8 mouse cellular contexts compared by ENCODE assay signal in the genomic region with DNA sequence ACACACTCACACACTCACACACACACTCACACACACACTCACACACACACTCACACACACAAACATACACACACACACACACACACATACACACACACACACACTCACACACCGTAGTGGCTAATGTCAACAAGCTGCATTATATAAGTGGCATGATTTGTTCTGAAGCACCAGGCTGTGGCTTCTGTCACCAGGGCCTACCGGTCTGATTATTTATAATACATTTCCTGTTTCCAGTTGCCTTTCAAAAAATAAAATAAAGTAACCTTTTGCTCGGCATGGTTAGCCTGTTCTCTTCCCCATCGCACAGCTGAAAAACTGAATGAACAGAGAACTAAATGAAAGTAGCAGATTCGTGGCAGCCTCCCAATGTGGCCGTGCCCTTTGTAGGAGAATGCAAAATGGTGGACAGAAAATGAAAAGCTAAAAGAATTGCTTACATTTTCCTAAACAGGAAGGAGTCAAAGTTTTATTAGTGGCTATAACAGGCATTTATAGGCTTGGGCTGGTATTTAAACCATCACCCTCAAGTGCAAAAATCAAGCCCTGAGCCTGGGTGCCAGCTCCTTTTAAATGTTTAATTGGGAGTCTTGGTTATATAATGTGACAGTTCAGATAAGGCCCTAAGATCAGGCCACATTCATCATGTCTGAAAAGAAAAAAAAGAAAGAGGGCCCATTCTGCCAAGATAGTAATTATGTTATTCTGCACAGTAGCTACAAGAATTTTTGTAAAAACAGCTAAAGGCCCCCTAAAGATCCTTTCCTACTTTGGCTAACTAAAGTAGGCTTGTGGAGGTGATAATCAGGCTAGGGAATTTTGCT. TPM values are rescaled to one million over a fixed set of nuclear protein-coding genes. Genes with fewer than 3 reads are reported as not detected.
DNase-seq lines count a peak whose midpoint lies in the region; ATAC-seq and TF ChIP-seq lines count a peak whose summit lies in the region.

No protein-coding gene starts in this region.

- peak overlapping the region; percentile 95 for H3K9ac ChIP-seq in heart, embryonic 13.5 days
- H3K9ac ChIP-seq in kidney, postnatal 0 days (ENCODE audit: low read depth, low read length) = no peak overlapping the region
- H3K9ac ChIP-seq in neural tube, embryonic 12.5 days = peak overlapping the region; percentile 94

- DNase-seq in testis, postnatal 14 days (ENCODE audit: low spot score) = no peak
- peak; percentile 44 for DNase-seq in kidney, postnatal 0 days (ENCODE audit: low spot score)
- DNase-seq in urinary bladder, postnatal 14 days (ENCODE audit: low spot score) = no peak
- no peak for DNase-seq in right cerebral cortex, postnatal 25 days
- DNase-seq in urinary bladder, adult 18-20 months (ENCODE audit: low spot score in 2 of 2) = no peak

- peak overlapping the region; percentile 43; the same call in 1 of the 2 replicates for H3K27ac ChIP-seq in testis, adult 2 months (ENCODE audit: control insufficient read depth, insufficient read depth, low read depth, low read length)
- H3K27ac ChIP-seq in heart, embryonic 13.5 days (replicated peaks) = peak overlapping the region; percentile 98
- no peak overlapping the region; the same call in 1 of the 2 replicates for H3K27ac ChIP-seq in kidney, postnatal 0 days
- 0 out of 2 replicates have a peak overlapping the region, but pooled peaks have one; percentile 0 for H3K27ac ChIP-seq in neural tube, embryonic 12.5 days

- no peak for ATAC-seq in heart, embryonic 13.5 days (ENCODE audit: extremely low read depth, insufficient number of reproducible peaks, low FRiP score, low TSS enrichment)
- ATAC-seq in kidney, postnatal 0 days (replicated peaks; ENCODE audit: low FRiP score, low read depth) = no peak
- ATAC-seq in neural tube, embryonic 12.5 days (ENCODE audit: low FRiP score, low read depth) = no peak

- no peak overlapping the region for H3K4me3 ChIP-seq in testis, adult 2 months (ENCODE audit: control insufficient read depth, low read depth, low read length)
- peak overlapping the region; percentile 68 for H3K4me3 ChIP-seq in heart, embryonic 13.5 days
- H3K4me3 ChIP-seq in kidney, postnatal 0 days (replicated peaks; ENCODE audit: low read depth, low read length) = peak overlapping the region; percentile 81
- H3K4me3 ChIP-seq in neural tube, embryonic 12.5 days = peak overlapping the region; percentile 88

- no peak for TF ChIP-seq POLR2A in testis, adult 2 months (IDR thresholded peaks at IDR 0.05; ENCODE audit: control insufficient read depth, low read depth, low read length)

- 33% methylated on average over 6 of the region's 6 CpGs for WGBS in heart, embryonic 13.5 days
- 19% methylated on average over 6 of the region's 6 CpGs for WGBS in kidney, postnatal 0 days
- WGBS in neural tube, embryonic 12.5 days = 38% methylated on average over 6 of the region's 6 CpGs

- no peaks in the 10 kb centered on the region for H3K36me3 ChIP-seq in testis, adult 2 months (ENCODE audit: control insufficient read depth, insufficient read depth, low read length)
- H3K36me3 ChIP-seq in heart, embryonic 13.5 days = peaks cover 36% of the 10 kb centered on the region
- H3K36me3 ChIP-seq in kidney, postnatal 0 days (ENCODE audit: insufficient read depth, low read length) = peaks cover 12% of the 10 kb centered on the region
- H3K36me3 ChIP-seq in neural tube, embryonic 12.5 days = peaks cover 24% of the 10 kb centered on the region

- no peak for TF ChIP-seq CTCF in testis, adult 2 months (IDR thresholded peaks at IDR 0.05; ENCODE audit: control insufficient read depth, insufficient read depth, insufficient replicate concordance, low read depth, low read length)
- TF ChIP-seq CTCF in kidney, postnatal 0 days (IDR thresholded peaks at IDR 0.05; ENCODE audit: low read depth) = no peak

- no peaks in the 10 kb centered on the region; the same call in 1 of the 2 replicates for H3K27me3 ChIP-seq in testis, adult 2 months (ENCODE audit: control insufficient read depth, insufficient read depth, low read length)
- H3K27me3 ChIP-seq in heart, embryonic 13.5 days (replicated peaks) = no peaks in the 10 kb centered on the region
- no peaks in the 10 kb centered on the region for H3K27me3 ChIP-seq in kidney, postnatal 0 days (ENCODE audit: insufficient read depth, low read length)
- H3K27me3 ChIP-seq in neural tube, embryonic 12.5 days (replicated peaks) = no peaks in the 10 kb centered on the region

- peak overlapping the region; percentile 80 for H3K4me2 ChIP-seq in heart, embryonic 13.5 days
- peak overlapping the region; percentile 60 for H3K4me2 ChIP-seq in kidney, postnatal 0 days (ENCODE audit: low read length)
- H3K4me2 ChIP-seq in neural tube, embryonic 12.5 days (replicated peaks) = peak overlapping the region; percentile 61

- no peaks in the 10 kb centered on the region for H3K9me3 ChIP-seq in heart, embryonic 13.5 days
- no peaks in the 10 kb centered on the region for H3K9me3 ChIP-seq in kidney, postnatal 0 days (replicated peaks; ENCODE audit: low read length)
- no peaks in the 10 kb centered on the region for H3K9me3 ChIP-seq in neural tube, embryonic 12.5 days

- peaks cover 18% of the 10 kb centered on the region for H3K4me1 ChIP-seq in testis, adult 2 months (ENCODE audit: control insufficient read depth, insufficient read depth, low read length)
- peaks cover 55% of the 10 kb centered on the region for H3K4me1 ChIP-seq in heart, embryonic 13.5 days
- peaks cover 7% of the 10 kb centered on the region; the same call in 1 of the 2 replicates for H3K4me1 ChIP-seq in kidney, postnatal 0 days (replicated peaks; ENCODE audit: insufficient read depth, low read length)
- peaks cover 44% of the 10 kb centered on the region for H3K4me1 ChIP-seq in neural tube, embryonic 12.5 days

RNA-seq across cellular contexts. Expression of gene Trib2, which starts 4.4 kb away (rescaled TPM):
- polyA plus RNA-seq in testis, adult 2 months (2012; rRNA removed) = 0.94 and 1.2 TPM in 2 replicates
- 40.3 and 42.2 TPM in 2 replicates for polyA plus RNA-seq in heart, embryonic 13.5 days (2015; fragmentation: Nextera tagmentation; extraction: Ambion mirVana)
- 51.4 and 53.0 TPM in 2 replicates for polyA plus RNA-seq in kidney, postnatal 0 days (2015; fragmentation: Nextera tagmentation; extraction: Ambion mirVana)
- polyA plus RNA-seq in neural tube, embryonic 12.5 days (2016; fragmentation: Nextera tagmentation; extraction: Ambion mirVana) = 101 and 104 TPM in 2 replicates

Comparison
In these comparisons a context has a peak if more than half of its experiments do, and no peak if none do; other contexts are left out.
1. RNA of gene Trib2, which starts 4.4 kb away (polyA plus RNA-seq): 101 to 104 TPM in neural tube, embryonic 12.5 days, 51.4 to 53.0 TPM in kidney, postnatal 0 days and 40.3 to 42.2 TPM in heart, embryonic 13.5 days; 0.94 to 1.2 TPM in testis, adult 2 months; every median in the first group is over 10 times any median in the second.
2. Peak in every context shown above with its lines, with median percentiles within 50 percentile points of each other: H3K4me2 ChIP-seq.